Mouse (Mus musculus): ENCODE measurements around the gene Bcl2l14.

- no peak for TF ChIP-seq GATA1 (IDR thresholded peaks at IDR 0.05; ENCODE audit: borderline replicate concordance, low read length)
- TF ChIP-seq FLI1 (IDR thresholded peaks at IDR 0.05; ENCODE audit: low read length) = no peak
Measured at GRCm38 (mm10) chr6:134420375-134420774, 24.3 kb downstream of the Bcl2l14 start.

All from megakaryocyte, embryonic 14.5 days (primary cell).